Mouse (Mus musculus): ENCODE data around the gene A530032D15Rik.
"Not testable (repeated sequence)": the region's sequence is repeated elsewhere in the genome, so short reads cannot be mapped to it uniquely, and the experiment has no call there.

A530032D15Rik gene

GRCm38 (mm10) chr1:85035801-85036200 lies 73.9 kb downstream of the A530032D15Rik start:
- not testable (repeated sequence) for DNase-seq (ENCODE audit: low spot score in 2 of 2)

DNA sequence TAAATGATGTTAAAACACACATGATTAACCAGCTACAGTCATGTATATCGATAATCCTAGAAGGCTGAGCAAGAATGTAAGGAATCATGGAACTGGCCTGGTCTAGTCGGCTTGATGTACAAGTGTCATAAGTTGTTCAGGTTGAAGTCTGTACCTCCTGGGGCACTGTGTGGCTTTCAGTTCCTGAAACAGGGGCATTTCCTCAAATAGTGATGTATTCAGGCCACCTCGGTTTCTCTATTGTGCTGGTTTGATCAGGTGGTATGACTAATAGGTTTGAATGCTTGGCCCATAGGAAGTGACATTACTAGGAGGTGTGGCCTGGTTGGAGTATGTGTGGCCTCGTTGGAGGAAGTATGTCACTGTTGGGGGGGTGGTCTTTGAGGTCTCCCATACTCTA lies 75.3 kb downstream of the A530032D15Rik start:
- DNase-seq (ENCODE audit: low spot score in 2 of 2) = not testable (repeated sequence)

DNA sequence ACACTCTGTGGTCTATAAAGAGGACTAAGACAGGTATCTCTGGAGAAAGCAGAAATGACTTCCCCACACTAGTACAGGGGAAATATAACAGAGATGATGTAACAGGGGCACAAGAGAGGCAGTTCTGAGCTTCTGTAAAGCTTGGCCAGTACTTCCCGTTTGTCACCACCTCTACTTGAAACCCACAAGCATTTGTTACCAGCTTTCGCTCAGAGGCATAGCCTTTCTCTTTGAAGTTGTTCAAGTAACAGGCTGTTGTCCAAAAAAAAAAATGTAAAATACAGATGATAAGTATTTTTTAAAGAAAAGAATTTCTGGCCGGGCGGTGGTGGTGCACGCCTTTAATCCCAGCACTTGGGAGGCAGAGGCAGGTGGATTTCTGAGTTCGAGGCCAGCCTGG lies 76.0 kb downstream of the A530032D15Rik start:
- not testable (repeated sequence) for DNase-seq (ENCODE audit: low spot score in 2 of 2)
